Mouse (Mus musculus) CH12F3 (cell line): ENCODE data around the gene Eif4g1.

ENCODE experiments used
- in situ Hi-C: fragments of 300-500 bp; cut with MboI; formaldehyde crosslinking; loops from 2 replicates; pipeline ENCODE4 v1.14.3; 2020; ENCODE audit warnings: low sequenced_read_pairs

Gene Eif4g1

DNA sequence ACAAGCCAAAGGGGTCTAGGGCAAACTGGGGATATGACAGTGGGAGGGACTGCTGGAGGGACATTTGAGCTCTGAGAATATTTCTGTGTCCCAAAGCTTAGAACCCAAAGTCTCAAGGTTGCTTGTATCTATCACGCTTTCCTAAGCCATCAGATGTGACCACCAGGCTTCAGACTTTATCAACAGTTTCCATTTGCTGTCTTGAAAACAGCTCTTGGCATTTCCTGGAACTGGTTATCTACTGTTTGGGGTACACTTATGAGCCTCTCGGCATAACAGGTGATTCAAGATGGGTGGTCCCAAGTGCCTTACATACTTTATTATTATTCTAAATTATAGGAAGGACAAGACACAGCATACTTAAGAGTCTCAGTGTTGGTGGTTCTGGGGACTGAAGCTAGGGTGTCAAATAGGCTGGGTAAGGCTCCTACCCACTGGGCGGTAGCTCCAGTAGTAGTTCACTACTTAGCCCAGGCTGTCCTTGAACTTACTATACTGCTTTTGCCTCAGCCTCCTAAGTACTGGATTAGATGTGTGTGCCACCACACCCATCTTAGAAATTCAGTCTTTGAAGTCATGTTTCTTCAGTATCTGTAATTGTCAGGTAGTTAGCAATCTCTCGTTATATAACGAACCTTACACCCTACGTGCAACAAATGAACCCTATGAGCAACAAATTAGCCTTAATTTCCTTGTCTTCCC lies 35.7 kb downstream of the Eif4g1 start:
- in situ Hi-C loops, result no loop called here

GRCm38 (mm10) chr16:20705786-20706185 lies 37.7 kb downstream of the Eif4g1 start:
- in situ Hi-C loops, result no loop called here

DNA sequence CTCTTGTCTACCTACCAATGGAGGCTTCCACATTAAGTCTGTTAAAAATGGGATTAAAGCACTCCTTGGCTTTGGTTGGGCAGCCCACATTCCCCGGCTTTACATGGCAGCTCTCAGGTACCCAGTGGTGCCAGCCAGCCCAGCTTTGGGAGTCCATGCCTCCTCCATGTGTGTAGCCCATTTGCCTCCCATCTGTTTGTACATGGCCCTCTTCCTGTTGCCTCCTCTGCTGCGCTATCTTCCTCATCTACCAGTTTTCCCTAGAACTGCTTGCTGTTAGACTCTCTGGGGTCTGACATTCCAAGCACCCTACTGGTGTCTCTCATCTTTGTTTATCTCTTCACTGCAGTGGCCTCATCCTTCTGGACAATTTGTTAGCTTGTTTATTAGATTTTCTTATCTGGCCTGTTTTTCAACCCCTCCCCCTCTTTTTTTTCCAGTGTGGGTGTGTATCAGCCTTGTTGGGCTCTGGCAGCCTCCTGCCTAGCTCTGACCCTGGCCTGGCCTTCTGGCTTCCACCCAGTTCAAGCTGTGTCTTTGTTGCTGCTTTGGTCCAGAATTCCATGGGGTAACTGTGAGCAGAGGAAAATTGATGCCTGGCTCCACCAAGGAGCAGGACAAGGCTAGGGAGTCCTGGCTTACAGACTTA lies 38.4 kb downstream of the Eif4g1 start:
- in situ Hi-C loops, result no loop called here

DNA sequence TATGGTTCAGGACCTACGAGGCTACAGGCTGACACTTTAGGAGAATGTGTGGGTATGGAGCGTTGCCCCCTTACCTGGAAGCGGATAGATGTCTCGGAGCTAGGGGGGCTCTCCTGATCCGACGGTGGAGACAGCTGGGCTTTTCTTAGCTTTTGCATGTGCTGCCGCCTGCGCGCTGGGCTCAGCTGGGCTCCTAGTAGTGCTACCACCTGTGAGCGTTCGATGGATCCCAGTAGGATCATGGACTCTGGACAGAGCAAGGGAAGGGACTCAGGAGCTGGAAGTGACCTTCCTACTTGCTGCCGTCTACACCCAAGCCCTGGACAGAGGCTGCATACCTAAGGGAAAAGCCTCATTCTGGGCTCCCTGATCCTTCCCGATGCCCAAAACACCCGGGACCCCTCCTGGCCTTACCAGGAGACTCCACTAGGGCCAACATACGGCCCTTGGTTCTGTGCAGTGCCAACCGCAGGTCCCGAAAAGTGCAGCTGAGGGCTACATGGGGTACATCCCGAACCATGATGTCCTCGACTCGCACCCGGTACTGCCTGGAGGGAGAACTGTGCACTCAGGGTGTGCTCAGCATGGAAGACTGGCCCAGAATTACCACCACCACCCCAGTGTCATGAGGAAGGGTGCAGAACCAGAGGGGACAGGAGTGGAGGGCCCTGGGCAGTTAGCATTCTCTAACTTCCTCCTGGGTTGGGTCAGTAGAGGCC lies 40.3 kb downstream of the Eif4g1 start:
- in situ Hi-C loops, result no loop called here

DNA sequence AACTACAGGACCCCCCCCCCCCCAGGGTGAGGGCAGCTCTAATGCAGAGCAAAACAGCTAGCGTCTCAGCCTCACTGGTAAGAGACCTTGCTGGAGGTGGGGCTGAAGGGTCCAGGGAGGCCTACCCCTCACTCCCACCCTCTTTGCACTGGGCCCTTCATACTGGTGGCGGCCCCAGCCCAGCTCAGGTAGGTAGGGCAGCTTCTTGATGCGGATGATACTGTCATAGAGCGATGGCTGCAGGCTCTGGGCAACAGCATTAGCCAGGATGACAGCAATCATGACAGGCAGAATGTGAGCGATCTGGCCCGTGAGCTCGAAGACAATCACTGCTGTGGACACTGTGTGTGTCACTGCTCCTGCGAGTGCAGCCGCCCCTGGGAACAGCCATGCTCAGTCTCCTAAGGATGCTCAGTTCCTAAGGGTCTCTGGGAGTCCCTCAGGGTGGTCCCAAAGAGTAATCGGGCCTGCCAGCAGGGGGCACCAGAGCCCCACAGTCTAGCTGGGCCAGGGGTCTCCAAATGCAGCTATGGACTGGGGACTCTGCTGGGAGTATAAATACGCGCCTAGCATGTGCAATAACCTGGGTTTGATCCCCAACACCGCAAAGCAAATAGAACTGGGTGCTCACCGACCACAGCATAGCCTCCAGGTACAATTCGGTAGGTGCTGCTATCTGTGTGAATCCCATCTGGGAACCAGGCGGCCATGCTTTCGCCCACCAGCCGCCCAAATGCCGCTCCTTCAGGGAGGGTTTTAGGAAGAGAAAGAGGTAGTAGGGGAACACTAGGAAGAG lies 41.0 kb downstream of the Eif4g1 start:
- in situ Hi-C loops, result no loop called here

DNA sequence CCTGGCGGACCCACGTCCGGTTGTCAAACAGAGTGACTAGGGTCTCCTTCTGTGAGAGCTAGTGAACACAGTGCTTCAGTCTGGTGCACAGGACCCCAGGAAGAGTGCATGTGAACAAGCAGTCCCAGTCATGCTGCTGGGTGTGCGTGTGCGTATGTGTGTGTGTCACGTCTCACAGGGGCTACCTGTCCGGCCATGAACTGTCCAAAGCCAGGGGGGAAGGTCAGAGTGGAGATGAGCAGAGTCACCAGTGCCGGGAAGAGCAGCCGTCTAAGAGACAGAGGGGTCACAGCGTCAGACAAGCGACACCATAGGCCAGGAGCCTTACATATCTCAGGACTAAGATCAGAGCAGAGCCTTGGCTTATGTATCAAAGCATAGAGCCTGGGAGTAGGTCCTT lies 42.3 kb downstream of the Eif4g1 start:
- in situ Hi-C loops, result no loop called here

DNA sequence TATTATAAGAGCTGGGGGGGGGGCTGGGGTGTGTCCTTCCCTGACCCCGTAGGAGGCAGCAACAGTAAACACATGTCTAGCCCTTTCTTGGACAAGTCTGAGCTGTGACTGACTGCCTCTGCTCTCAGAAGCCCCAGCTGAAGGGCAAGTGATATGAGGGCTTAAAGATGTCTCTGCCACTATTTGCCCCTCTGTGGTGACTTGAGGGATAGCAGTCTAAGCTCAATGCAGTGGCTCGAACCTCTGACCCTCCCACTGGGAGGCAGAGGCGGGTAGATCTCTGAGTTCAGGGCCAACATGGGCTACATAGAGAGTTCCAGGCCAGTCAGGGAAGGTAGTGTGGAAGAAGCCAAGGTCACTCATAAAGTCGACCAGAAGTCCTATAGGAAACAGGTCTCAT lies 42.7 kb downstream of the Eif4g1 start:
- in situ Hi-C loops, result no loop called here

DNA sequence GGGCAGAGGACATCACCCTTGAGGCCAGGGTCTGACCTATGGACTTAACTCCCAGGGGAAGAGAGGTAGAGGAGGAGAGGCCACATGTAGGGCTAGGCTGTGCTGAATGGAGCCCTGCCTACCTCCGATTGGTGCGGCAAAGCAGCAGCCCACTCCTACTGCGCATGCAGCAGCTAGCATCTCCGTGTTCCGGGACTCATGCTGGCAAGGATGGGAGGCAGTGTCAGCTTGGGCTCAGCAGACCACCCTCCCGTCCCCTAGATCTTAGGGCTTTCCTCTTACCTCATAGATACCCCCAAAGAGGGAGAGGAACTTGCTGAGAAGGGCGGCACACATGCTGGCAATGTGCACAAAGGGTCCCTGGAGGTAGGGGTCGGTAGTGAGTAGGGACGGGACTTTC lies 44.1 kb downstream of the Eif4g1 start:
- in situ Hi-C loops, result no loop called here

GRCm38 (mm10) chr16:20712889-20713288 lies 44.8 kb downstream of the Eif4g1 start:
- in situ Hi-C loops, result no loop called here

DNA sequence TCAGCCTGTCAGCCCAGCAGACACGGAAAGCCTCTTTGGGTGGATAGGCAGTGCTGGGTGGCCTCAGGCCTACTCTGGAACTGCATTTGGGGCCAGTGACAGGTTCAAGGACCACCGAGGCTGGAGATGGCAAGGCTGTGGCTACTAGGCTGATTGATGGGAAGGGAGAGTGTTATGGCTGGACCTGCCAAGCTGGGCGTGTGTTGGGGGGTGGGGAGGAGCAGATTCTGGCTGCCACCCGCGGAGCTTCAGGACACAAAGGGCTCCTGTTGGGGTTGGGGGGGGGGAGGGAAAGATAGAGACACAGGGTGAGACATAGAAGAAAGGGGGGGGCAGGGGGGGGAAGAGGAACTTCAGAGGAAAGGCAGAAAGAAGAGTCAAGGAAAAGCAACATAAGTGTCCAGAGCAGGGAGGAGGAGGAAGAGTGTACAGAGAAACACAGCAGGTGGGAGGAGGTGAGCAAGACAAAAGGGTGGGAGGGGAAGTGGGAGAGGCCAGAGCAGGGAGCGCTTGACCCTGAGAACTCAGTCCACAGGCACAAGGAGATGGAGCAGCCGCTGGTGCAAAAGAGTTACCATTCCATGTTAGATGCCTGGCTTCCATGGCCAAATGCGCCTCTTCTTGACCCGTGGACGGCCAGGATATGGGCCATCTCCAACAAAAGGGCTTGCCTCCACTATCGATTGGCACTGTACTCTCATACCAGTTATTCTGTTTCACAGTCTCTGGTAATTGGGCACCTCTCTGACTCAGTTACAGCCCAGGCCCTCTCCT lies 46.4 kb downstream of the Eif4g1 start:
- in situ Hi-C loops, result no loop called here

DNA sequence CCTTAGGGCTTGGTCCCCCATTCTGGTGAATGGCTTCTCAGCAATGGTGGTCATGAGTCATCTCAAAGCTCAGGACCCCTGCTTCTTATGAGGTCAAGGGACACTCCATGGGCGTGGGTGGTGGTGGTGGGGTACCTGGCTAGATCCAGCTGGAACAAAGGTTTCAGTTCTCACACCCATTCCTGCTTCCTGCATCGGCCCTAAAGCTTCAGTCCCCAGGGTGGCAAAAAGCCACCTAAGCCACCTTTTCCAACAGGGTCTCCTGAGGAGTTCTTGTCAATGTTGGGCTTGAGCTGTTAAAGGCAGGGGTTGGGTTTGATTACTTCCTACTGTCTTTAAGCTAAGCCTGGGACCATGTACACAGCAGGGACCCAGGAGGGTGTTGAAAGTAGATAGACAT lies 47.0 kb downstream of the Eif4g1 start:
- in situ Hi-C loops, result no loop called here

- in situ Hi-C loops, result no loop called here
These were observed 47.5 kb downstream of the Eif4g1 start for GRCm38 (mm10) chr16:20715566-20715965.

- in situ Hi-C loops, result no loop called here
These were observed 48.1 kb downstream of the Eif4g1 start for GRCm38 (mm10) chr16:20715976-20716840.

DNA sequence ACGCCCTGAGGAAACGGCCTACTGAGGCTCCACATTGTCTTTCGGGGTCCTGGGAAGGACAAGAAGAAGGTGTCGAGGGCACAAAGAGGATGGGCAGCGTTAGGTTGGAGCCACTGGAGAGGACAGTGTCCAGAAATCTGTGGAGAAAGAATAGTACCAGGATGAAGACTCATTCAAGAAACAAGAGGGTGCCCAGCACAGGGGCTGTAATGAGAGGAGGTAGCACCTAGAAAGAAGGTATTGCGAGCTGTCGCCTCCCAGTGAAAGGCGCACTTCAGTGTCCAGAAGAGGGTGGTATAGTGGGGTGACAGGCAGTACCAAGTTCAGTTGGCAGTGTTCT lies 48.7 kb downstream of the Eif4g1 start:
- in situ Hi-C loops, result no loop called here

GRCm38 (mm10) chr16:20717181-20717977 lies 49.3 kb downstream of the Eif4g1 start, which contains the start of the genes Polr2h and Clcn2:
Gene Polr2h (plus strand): TSS chr16:20717665.
Gene Clcn2 (minus strand): TSS chr16:20717746.
- in situ Hi-C loops, result no loop called here

- in situ Hi-C loops, result no loop called here
These were observed 50.0 kb downstream of the Eif4g1 start for GRCm38 (mm10) chr16:20717978-20718670.

DNA sequence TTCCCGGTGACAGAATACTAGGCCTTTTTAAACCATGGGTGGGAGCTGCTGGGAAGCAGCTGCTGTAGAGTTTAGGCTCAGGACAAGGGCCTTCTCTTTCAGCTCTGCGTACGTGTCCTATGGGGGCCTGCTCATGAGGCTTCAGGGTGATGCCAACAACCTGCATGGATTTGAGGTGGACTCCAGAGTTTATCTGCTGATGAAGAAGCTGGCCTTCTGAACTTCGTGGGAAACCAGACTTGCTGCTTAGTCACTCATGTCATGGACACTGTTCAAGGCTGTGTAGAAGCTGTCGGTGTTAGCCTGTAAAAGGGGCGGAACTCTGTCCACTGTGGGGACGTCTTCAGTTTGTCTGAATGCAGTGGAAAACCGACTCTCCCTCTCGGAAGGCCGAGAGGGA lies 53.7 kb downstream of the Eif4g1 start:
- in situ Hi-C loops, result no loop called here

DNA sequence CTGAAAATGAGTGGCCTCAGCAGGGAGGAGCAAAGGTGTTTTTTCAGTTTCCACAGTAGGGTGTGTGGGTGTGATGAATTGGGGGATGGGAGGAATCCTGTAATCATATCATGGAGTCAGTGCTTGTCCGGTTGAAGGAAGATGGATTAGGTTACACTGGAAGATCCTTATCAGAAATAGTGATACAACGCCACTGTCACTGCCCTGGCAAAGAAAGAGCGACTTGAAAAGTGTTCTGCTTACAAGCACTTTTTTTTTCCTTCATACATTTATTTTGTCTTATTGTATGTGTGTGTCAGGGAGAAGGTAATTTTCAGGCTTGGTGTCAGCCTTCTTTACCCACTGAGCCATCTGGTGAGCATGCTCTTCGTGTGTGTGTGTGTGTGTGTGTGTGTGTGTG lies 54.6 kb downstream of the Eif4g1 start:
- in situ Hi-C loops, result no loop called here
